Mouse (Mus musculus): Measurements from ENCODE around the gene Def6.

Gene Def6

DNA sequence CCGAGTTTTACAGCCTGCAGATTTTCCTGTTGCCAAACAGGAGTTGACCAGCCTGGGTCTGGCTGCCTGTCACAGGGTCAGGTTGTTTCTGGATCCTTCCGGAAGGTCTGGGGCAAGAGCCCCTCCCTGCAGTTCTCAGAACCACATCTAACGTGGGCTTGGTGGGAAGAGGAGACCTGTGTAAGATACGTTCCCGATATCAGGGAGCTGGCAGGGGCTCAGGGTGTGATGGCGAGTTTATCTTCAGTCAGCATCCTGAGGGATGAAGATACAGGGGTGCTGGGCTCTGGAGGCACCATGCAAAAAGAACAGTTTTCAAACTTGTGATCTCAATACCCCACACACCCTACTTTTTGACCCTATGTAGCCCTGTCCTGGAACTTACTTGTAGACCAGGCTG lies 30.3 kb downstream of the Def6 start:
- DNase-seq (ENCODE audit: low read depth in 2 of 2, low spot score in 2 of 2): no peak

GRCm38 (mm10) chr17:28240846-28241245 lies 33.3 kb downstream of the Def6 start:
- DNase-seq (ENCODE audit: low read depth in 2 of 2, low spot score in 2 of 2): no peak

GRCm38 (mm10) chr17:28242296-28242695 lies 34.7 kb downstream of the Def6 start:
- no peak for DNase-seq (ENCODE audit: low read depth in 2 of 2, low spot score in 2 of 2)

DNA sequence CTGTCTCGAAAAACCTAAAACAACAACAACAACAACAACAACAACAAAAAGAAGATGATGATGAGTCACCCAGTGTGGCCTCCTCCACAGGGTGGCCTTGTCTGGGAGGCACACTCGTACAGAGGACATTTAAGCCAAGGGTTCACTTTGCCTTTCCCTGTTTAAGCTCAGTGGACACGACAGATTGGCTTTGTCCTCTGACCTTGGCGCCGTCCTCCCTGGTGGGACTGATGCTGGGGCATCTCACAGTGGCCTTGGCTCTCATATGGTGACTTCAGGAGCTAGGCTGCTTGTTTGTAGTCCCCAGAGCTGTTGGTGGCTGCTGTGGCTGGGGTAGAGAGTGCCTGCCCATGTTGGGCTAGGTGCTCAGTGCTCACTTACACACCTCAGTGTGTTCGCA lies 36.6 kb downstream of the Def6 start:
- no peak for DNase-seq (ENCODE audit: low read depth in 2 of 2, low spot score in 2 of 2)

DNA sequence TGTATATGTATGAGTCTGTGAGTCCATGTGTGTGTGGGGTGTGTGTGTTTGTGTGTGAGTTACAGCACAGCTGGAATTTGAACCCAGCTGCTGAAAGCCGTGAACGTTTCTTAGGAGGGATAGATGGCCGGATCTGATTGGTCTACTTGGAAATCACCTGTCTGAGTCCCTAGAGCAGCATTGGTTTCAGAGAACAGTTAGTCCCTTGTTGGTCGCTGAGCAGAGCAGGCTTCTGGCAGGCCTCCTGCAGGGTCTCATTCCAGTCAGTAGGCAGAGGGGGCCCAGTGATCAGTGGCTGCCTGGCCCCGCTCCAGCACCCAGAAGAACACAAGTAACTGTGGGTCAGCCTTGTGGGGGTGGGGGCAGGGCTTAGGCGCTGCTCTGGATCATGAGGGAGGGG lies 37.1 kb downstream of the Def6 start:
- no peak for DNase-seq (ENCODE audit: low read depth in 2 of 2, low spot score in 2 of 2)

- no peak for DNase-seq (ENCODE audit: low read depth in 2 of 2, low spot score in 2 of 2)
Observed at GRCm38 (mm10) chr17:28246640-28247039, 39.1 kb downstream of the Def6 start.

DNA sequence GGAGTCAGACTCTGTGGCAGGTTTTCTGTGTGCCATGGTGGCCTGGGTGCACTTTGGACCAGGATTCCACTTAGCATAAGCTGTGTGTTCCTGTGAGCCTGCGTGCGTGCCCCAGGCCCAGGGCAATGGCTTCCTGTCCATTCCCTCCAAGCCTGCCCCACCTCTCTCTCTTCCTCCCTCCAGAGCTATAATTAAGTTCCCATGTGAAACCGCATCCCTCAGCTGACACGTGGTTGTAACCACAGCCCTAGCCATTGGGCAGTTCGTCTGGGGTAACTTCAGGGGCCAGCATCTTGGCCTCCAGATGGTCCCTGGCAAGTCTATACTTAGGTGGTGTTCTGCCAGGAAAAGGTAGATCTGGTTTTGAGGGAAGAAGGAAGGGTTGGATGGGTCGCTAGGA lies 40.0 kb downstream of the Def6 start:
- no peak for DNase-seq (ENCODE audit: low read depth in 2 of 2, low spot score in 2 of 2)

DNA sequence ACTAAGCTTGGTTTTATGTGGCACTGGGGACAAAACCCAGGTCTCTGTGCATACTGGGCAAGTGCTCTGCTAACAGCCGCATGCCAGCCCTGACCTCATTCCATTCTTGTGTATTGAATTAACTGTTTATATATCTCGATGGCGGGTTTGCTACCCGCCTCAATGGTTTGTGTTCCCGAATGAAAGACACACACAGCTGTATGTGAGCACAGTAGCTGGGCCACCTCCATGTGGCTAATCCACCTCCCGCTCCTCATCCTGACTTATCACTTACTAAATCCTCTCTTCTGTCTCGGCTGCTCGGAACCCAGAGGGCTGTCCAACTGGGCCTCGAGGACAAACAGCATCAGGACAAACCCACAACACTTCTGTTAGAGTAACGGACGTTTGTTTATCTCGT lies 41.5 kb downstream of the Def6 start:
- no peak for DNase-seq (ENCODE audit: low read depth in 2 of 2, low spot score in 2 of 2)

DNA sequence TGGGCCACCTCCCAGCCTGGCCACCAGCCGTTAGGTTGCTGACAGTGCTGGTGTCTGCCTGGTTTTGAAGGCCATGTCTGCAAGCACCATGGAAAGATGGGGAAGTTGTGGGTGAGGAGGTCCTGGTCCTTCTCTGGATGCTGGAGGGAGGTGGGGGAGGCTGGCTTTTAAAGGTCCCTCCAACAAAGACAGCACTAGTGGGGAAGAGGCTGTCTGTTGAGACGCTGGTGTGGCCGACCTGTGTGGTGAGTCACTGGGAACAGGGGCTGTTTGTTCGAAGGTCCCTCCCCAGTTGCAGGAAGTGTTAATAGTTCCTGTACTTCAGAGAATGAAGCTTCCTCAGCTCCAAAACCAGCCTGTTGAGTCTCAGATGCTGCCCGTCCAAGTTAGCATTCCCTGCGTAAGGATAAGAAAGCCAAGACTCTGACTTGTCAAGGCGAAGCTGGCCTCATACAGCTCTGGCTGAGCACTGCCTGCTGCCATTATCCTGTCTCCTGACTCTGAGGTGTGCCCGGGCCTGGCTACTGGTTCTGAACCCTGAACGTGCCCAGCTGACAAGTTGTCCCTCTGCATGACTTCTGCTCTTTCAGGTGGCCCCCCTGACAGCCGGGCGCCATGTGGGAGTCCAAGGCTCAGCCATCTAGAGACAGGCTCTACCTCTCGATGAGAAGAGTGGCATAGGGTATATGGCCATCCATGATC lies 44.2 kb downstream of the Def6 start:
- no peak for DNase-seq (ENCODE audit: low read depth in 2 of 2, low spot score in 2 of 2)

DNA sequence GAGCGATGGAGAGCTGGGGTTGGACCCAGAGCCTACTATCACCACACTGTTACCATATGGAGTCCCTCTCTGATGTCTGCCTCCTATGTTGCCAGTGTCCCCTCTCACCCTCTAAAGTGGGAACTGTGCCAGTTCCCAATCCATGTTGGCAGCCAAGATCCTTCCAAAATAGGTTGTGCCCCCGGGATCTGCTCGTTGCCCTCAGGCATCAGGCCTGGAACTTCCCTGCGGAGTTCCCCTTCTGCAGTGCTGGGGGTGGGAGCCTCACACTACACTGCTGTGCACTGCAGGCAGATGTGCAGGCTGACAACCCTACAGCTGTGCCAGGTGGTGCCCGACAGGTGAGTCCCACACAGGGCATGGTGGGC lies 44.7 kb downstream of the Def6 start:
- no peak for DNase-seq (ENCODE audit: low read depth in 2 of 2, low spot score in 2 of 2)

- no peak for DNase-seq (ENCODE audit: low read depth in 2 of 2, low spot score in 2 of 2)
Observed at GRCm38 (mm10) chr17:28253216-28253615, 45.6 kb downstream of the Def6 start.

- DNase-seq (ENCODE audit: low read depth in 2 of 2, low spot score in 2 of 2): no peak
Observed at GRCm38 (mm10) chr17:28254804-28255203, 47.2 kb downstream of the Def6 start.

GRCm38 (mm10) chr17:28255651-28256050 lies 48.1 kb downstream of the Def6 start:
- no peak for DNase-seq (ENCODE audit: low read depth in 2 of 2, low spot score in 2 of 2)

DNA sequence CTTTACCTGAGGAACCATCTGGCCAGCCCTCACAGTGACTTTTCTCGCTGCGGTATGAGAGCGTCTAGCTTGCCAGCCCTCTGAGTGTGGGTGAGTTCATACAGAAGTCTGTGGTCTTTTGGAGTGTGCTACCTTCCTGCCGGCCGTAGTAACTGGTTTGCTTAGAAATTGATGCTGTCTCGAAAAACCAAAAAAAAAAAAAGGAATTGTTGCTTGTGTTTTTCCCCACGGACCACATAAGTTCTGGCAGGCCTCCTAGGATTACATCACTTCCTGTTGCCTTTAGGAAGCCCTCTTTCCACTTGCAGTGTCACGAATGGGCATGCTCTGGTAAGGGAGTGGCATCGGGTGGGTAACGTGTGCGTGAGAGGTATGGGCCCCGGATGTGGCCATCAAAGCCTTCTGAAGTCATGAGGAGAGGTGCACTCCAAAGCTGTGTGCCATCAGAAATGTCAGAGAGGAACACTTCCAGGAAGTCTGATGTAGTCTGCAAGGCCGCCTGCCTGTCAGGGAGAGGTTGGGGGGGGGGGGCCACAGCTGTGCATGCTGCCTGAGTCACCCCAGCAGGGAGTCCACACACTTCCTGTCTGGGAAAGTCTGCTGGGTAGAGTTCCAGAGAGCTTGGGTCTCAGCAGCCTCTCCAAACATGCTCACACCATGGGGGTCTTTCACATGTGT lies 49.2 kb downstream of the Def6 start:
- DNase-seq (ENCODE audit: low read depth in 2 of 2, low spot score in 2 of 2): peak; percentile 85 to 87

DNA sequence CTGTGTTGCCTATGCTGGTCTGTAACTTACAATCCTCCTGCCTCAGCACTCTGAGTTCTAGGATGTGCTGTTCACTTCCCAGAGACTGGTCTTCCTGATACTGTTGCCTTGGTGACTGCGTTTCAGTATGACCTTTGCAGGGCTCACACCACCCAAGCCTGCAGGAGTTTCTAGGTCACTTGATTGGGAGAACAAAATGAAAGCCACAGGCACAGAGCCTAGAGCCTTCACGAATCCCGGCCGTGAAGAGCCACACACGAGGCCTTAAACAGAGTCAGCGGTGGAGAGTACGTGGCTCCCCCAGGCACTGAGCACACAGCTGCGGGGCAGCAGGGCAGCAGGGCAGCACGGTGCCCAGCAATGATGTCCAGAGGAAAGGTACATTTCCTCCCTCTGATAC lies 50.7 kb downstream of the Def6 start:
- DNase-seq (ENCODE audit: low read depth in 2 of 2, low spot score in 2 of 2): no peak

DNA sequence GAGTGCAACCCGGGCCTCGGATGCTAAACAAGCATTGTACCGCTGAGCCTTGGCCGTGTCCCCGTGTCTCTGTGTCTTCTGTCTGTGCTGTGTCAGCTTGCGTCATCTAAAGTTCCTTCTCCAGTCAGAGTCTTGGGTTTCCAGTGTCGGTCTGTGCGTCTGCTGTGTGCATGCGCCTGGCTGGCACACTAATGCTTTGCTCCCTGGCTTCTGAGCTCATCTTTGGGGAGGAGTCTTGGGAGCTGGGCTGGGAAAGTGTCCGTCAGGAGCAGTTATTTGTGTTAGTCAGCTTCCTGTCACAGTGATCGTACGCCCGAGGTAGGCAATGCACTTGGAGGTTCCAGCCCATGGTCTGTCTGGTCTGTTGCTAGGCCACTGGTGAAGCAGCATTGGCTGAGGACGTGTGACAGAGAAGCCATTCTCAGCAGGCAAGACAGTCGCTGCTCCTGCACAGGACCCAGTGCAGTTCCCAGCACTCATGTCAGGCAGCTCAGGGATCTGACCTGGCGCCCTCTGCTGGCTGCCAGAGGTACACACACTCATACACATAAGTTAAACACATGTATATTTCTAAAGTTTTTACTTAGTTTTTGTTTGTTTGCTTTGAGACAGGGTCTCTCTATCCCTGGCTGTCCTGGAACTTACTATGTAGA lies 52.4 kb downstream of the Def6 start:
- peak; percentile 48 to 51 for DNase-seq (ENCODE audit: low read depth in 2 of 2, low spot score in 2 of 2)

GRCm38 (mm10) chr17:28260543-28260909 lies 52.9 kb downstream of the Def6 start:
- DNase-seq (ENCODE audit: low read depth in 2 of 2, low spot score in 2 of 2): no peak

DNA sequence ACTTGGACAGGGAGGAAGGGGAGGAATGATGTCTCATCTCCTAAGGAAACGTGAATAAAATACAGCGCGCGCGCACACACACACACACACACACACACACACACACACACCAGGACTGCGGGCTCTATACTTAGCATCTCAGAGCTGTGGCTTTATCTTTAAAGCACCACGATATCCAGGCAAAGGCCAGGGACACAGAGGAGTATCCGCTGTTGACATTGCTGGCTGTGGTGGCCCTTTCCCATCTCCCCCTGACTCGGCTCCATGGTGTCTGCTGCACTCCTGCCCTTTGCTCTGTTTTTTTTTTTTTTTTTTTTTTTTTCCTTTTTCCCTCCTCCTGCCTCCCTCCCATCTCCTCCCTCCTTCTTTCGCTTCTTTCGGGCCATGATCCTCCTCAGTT lies 54.2 kb downstream of the Def6 start:
- DNase-seq (ENCODE audit: low read depth in 2 of 2, low spot score in 2 of 2): no peak

- no peak for DNase-seq (ENCODE audit: low read depth in 2 of 2, low spot score in 2 of 2)
Observed at GRCm38 (mm10) chr17:28263181-28263894, 55.8 kb downstream of the Def6 start.

DNA sequence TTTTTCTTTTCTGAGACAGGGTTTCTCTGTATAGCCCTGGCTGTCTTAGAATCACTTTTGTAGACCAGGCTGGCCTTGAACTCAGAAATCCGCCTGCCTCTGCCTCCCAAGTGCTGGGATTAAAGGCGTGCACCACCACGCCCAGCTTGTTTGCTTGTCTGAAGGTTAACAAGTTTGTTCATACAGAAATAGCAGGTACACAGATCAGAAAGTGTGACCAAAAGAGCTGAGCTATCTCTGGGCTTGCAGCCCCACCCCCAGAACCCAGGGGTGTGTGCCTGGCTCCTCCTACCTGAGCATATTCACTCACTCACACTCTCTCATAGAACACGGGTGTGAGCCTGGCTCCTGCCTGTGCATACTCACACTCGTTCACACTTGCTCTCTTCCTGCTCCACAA lies 59.7 kb downstream of the Def6 start:
- no peak for DNase-seq (ENCODE audit: low read depth in 2 of 2, low spot score in 2 of 2)

- no peak for DNase-seq (ENCODE audit: low read depth in 2 of 2, low spot score in 2 of 2)
Observed at GRCm38 (mm10) chr17:28270165-28270564, 62.6 kb downstream of the Def6 start.

All from CD8-positive naive resting alpha-beta T cell, adult 2 months (primary cell).